ENCODE assay signal across 8 mouse cellular contexts in the genomic region with DNA sequence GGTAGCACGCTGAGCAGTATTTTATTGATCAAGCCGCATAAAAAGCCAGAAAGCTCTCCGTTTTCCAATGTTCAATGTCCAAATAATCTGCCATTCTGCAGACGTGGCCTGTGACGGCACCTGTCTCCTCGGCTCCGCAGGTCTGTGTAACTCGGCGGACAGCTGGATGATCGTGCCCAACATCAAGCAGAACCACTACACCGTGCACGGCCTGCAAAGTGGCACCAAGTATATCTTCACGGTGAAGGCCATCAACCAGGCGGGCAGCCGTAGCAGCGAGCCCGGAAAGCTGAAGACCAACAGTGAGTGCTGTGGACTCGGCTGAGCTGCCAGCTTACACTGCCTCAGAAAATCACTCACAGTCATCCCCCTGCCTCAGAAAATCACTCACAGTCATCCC. TPM values are rescaled to one million over a fixed set of nuclear protein-coding genes. Genes with fewer than 3 reads are reported as not detected.
A peak's percentile ranks its signal among the peaks of the same experiment; 100 is the strongest.
DNase-seq lines count a peak whose midpoint lies in the region; ATAC-seq lines count a peak whose summit lies in the region.
"Not testable (repeated sequence)": the region's sequence is repeated elsewhere in the genome, so short reads cannot be mapped to it uniquely, and the experiment has no call there.

No protein-coding gene starts in this region.

- not testable (repeated sequence) for H3K4me2 ChIP-seq in intestine, embryonic 16.5 days (ENCODE audit: low read depth, low read length); midbrain, embryonic 12.5 days (replicated peaks)

- not testable (repeated sequence) for H3K9ac ChIP-seq in intestine, embryonic 16.5 days (ENCODE audit: low read depth, low read length); midbrain, embryonic 12.5 days (replicated peaks)

- peak; percentile 14; the same call in 1 of the 2 replicates for ATAC-seq in intestine, embryonic 16.5 days
- peak; percentile 16 for ATAC-seq in midbrain, embryonic 12.5 days (ENCODE audit: low FRiP score, low read depth)

- H3K4me3 ChIP-seq in intestine, embryonic 16.5 days (ENCODE audit: low read length); midbrain, embryonic 12.5 days: not testable (repeated sequence)

- 84% methylated on average over 18 of the region's 18 CpGs for WGBS in intestine, embryonic 16.5 days
- 84% methylated on average over 18 of the region's 18 CpGs for WGBS in midbrain, embryonic 12.5 days

- intact Hi-C loops in left cerebral cortex, postnatal 25 days (cut with DNase I) = loop anchor here (1.0 kb wide), 1 partner anchor 69 kb away; no protein-coding TSS in a partner anchor

- not testable (repeated sequence) for H3K4me1 ChIP-seq in intestine, embryonic 16.5 days (ENCODE audit: control insufficient read depth, insufficient read depth, low read length); midbrain, embryonic 12.5 days

- peaks cover 41% of the 10 kb centered on the region for H3K9me3 ChIP-seq in intestine, embryonic 16.5 days (ENCODE audit: control insufficient read depth, low read length)
- H3K9me3 ChIP-seq in midbrain, embryonic 12.5 days = peaks cover 73% of the 10 kb centered on the region

- H3K27ac ChIP-seq in intestine, embryonic 16.5 days (ENCODE audit: low read length); midbrain, embryonic 12.5 days (replicated peaks): not testable (repeated sequence)

- H3K27me3 ChIP-seq in intestine, embryonic 16.5 days (replicated peaks; ENCODE audit: control insufficient read depth, insufficient read depth, low read length); midbrain, embryonic 12.5 days: not testable (repeated sequence)

- peak; percentile 53 for DNase-seq in adrenal gland, postnatal 14 days
- DNase-seq in embryo, embryonic 11 days = peak; percentile 17
- peak; percentile 61 to 75 for DNase-seq in gastrocnemius, postnatal 4 days (ENCODE audit: low spot score in 2 of 2)
- peak; percentile 32 to 34 for DNase-seq in left cerebral cortex, postnatal 25 days (ENCODE audit: low spot score in 2 of 2)
- peak; percentile 81 to 86 for DNase-seq in right cerebral cortex, postnatal 10 days (ENCODE audit: low spot score in 2 of 2)
- DNase-seq in urinary bladder, postnatal 4 days (ENCODE audit: low spot score in 2 of 2) = peak; percentile 63 to 90

- H3K36me3 ChIP-seq in intestine, embryonic 16.5 days (ENCODE audit: control insufficient read depth, insufficient read depth, low read length) = peaks cover 55% of the 10 kb centered on the region
- peaks cover 80% of the 10 kb centered on the region for H3K36me3 ChIP-seq in midbrain, embryonic 12.5 days

RNA-seq across cellular contexts. Expression of a gene that starts 23.7 kb away (rescaled TPM):
- total RNA-seq in adrenal gland, postnatal 14 days (2021) = 129 and 342 TPM in 2 replicates
- total RNA-seq in gastrocnemius, postnatal 4 days (2021) = 100 to 1,000 TPM in 1 of 2 experiments, 10 to 100 TPM in 1; 93.0 to 116 TPM
- polyA plus RNA-seq in intestine, embryonic 16.5 days (2015; fragmentation: Nextera tagmentation; extraction: Ambion mirVana) = 111 and 149 TPM in 2 replicates
- 100 to 1,000 TPM; 175 to 177 TPM for total RNA-seq in left cerebral cortex, postnatal 25 days (2021)
- polyA plus RNA-seq in midbrain, embryonic 12.5 days (2016; fragmentation: Nextera tagmentation; extraction: Ambion mirVana) = 187 and 270 TPM in 2 replicates

Comparison
In these comparisons a context has a peak if more than half of its experiments do, and no peak if none do; other contexts are left out.
1. DNase-seq: peak in every context shown above with its lines; median percentile 84 in right cerebral cortex, postnatal 10 days; 76 in urinary bladder, postnatal 4 days; 68 in gastrocnemius, postnatal 4 days; 53 in adrenal gland, postnatal 14 days; 33 in left cerebral cortex, postnatal 25 days; 17 in embryo, embryonic 11 days.